Mouse (Mus musculus): Measurements from ENCODE around the gene Mvp. TPM values are rescaled to one million over a fixed set of nuclear protein-coding genes. Genes with fewer than 3 reads are reported as not detected.

Gene Mvp
- polyA plus RNA-seq, 1 experiment from 2014 or later, result 10.9 TPM

DNA sequence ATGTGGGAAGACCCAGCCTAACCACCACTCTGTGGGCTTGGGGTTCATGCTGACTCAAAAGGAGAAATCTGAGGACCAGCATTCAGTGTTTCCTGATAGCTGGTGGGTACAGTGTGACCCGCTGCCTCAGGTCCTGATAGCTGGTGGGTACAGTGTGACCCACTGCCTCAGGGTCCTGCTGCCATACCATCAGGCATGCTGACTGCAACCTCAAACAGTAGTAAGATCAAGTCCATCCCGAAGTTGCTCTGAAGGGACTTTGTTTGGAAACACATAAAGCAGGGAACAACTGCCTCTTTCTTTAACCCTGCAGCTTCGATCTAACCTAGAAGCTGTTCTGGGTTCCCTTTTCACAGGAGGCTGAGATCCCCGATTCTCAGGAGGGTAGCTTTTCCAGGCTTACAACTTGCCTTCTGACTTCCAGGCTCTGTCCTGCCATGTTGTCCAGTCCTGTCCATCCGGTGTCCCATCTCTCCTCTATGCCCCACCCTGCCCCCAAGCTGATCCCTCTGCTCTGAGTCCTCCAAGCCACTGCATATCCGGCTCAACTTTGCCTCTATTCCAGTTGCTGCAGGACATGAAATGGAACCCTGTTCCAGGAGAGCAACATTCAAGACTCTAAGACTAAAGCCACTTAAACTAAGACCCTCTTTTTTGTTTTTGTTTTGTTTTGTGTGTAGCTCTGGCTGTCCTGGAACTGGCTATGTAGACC lies 7.0 kb downstream of the Mvp start:
- Histone ChIP-seq H3K27ac (ENCODE audit: low read depth) (peak overlapping the region; percentile 94), H3K4me1 (ENCODE audit: insufficient read depth) (peaks cover 28% of the 10 kb centered on the region), H3K4me3 (ENCODE audit: low read depth, low read length) (no peak overlapping the region), H3K27me3 (ENCODE audit: insufficient read depth, low read length) (no peaks in the 10 kb centered on the region), H3K4me2 (ENCODE audit: low read depth, low read length) (no peak overlapping the region), H3K36me3 (replicated peaks; ENCODE audit: insufficient read depth, low read length) (no peaks in the 10 kb centered on the region; the same call in 1 of the 2 replicates), H3K9me3 (ENCODE audit: low read length) (no peaks in the 10 kb centered on the region), H3K9ac (replicated peaks) (no peak overlapping the region)
- 81% methylated on average over 6 of the region's 6 CpGs for WGBS (ENCODE audit: insufficient replicate concordance)
- no peak for DNase-seq
- ATAC-seq, result no peak
- TF ChIP-seq EP300 (IDR thresholded peaks at IDR 0.05; ENCODE audit: low read depth) (no peak), CTCF (IDR thresholded peaks at IDR 0.05; ENCODE audit: low read depth) (no peak)

DNA sequence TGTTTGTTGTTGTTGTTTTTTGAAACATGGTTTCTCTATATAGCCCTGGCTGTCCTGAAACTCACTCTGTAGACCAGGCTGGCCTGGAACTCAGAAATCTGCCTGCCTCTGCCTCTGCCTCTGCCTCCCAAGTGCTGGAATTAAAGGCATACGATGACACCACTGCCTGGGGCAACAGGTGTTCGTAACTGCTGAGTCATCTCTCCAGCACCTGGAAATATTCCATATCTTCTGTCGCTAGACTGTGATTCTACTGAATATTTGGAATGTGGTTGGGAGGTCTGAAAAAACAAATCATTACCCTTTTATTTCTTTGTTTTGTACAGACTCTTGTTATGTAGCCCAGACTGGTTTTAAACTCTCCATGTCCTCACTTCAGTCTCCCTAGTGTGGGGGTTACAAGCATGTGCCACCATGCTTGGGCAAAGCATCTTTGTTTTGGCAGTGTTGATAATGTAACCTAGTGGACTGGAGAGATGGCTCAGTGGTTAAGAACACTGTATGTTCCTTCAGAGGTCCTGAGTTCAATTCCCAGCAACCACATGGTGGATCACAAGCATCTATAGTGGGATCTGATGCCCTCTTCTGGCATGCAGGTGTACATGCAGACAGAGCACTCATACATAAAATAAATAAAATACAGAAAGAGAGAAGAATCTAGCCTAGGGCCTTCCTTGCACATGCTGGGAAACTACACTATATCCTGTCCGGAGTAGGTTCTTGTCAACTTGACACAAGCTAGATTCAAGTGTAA lies 10.1 kb downstream of the Mvp start:
- no peak overlapping the region for H3K4me3 ChIP-seq (ENCODE audit: low read depth, low read length)
- ATAC-seq (no peak), DNase-seq (no peak)
- no peaks in the 10 kb centered on the region for H3K27me3 ChIP-seq (ENCODE audit: insufficient read depth, low read length)
- H3K27ac ChIP-seq (ENCODE audit: low read depth), result no peak overlapping the region
- H3K4me1 ChIP-seq (ENCODE audit: insufficient read depth), result peaks cover 21% of the 10 kb centered on the region
- H3K9me3 ChIP-seq (ENCODE audit: low read length), result no peaks in the 10 kb centered on the region
- TF ChIP-seq EP300 (IDR thresholded peaks at IDR 0.05; ENCODE audit: low read depth), result no peak
- TF ChIP-seq CTCF (IDR thresholded peaks at IDR 0.05; ENCODE audit: low read depth), result peak; percentile 54
- no peaks in the 10 kb centered on the region; the same call in 1 of the 2 replicates for H3K36me3 ChIP-seq (replicated peaks; ENCODE audit: insufficient read depth, low read length)
- WGBS (ENCODE audit: insufficient replicate concordance), result 87% methylated on average over 4 of the region's 4 CpGs
- no peak overlapping the region for H3K9ac ChIP-seq (replicated peaks)
- no peak overlapping the region for H3K4me2 ChIP-seq (ENCODE audit: low read depth, low read length)

DNA sequence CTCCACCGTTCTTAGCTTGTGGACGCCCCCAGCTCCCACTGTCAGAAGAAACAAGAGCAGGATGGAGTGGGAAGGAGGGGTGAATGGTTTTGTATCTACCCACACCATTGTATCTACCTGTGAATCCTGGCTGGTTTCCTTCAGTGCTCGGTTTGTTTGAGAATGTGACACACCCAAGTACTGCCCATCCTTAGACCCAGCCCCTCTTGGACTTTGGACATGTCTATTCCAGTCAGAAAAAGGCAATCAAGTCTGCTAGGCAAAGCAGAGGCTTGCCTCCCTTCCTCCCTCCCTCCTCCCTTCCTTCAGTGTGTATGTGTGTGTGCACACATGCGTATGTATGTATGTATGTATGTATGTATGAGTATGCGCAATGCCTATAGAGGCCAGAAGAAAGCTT lies 10.8 kb downstream of the Mvp start:
- H3K4me1 ChIP-seq (ENCODE audit: insufficient read depth), result peaks cover 15% of the 10 kb centered on the region
- ATAC-seq, result no peak
- no peaks in the 10 kb centered on the region for H3K9me3 ChIP-seq (ENCODE audit: low read length)
- no peak overlapping the region for H3K9ac ChIP-seq (replicated peaks)
- H3K27ac ChIP-seq (ENCODE audit: low read depth), result no peak overlapping the region
- no peak for DNase-seq
- no peak overlapping the region for H3K4me3 ChIP-seq (ENCODE audit: low read depth, low read length)
- WGBS (ENCODE audit: insufficient replicate concordance), result 82% methylated on average over 5 of the region's 5 CpGs
- H3K36me3 ChIP-seq (replicated peaks; ENCODE audit: insufficient read depth, low read length), result peaks cover 2% of the 10 kb centered on the region; the same call in 1 of the 2 replicates
- TF ChIP-seq EP300 (IDR thresholded peaks at IDR 0.05; ENCODE audit: low read depth) (no peak), CTCF (IDR thresholded peaks at IDR 0.05; ENCODE audit: low read depth) (no peak)
- no peak overlapping the region for H3K4me2 ChIP-seq (ENCODE audit: low read depth, low read length)
- H3K27me3 ChIP-seq (ENCODE audit: insufficient read depth, low read length), result no peaks in the 10 kb centered on the region

DNA sequence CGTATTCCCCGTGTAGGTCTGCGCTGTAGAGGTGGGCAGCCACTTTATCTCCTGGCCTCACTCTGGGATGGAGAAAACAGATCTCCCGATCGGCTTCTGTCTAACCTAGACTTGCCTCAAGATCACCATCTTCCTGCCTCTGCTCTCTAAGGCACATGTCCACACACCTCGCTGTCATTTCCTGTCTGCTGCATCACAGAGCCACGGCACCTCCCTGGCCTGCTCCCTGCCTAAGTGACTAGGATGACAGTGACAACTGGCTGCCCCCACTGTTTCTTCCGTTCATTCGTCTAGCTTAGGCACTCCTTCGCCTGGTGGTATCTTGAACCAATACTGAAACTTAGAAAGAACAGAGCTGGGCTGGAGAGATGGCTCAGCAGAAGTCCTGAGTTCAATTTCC lies 14.9 kb downstream of the Mvp start:
- ATAC-seq, result no peak
- peaks cover 18% of the 10 kb centered on the region for H3K36me3 ChIP-seq (replicated peaks; ENCODE audit: insufficient read depth, low read length)
- H3K9me3 ChIP-seq (ENCODE audit: low read length), result 0 out of 2 replicates have a peak, but pooled peaks cover 3% of the 10 kb centered on the region
- DNase-seq, result no peak
- no peaks in the 10 kb centered on the region for H3K27me3 ChIP-seq (ENCODE audit: insufficient read depth, low read length)
- no peaks in the 10 kb centered on the region for H3K4me1 ChIP-seq (ENCODE audit: insufficient read depth)
- no peak overlapping the region for H3K4me3 ChIP-seq (ENCODE audit: low read depth, low read length)
- H3K9ac ChIP-seq (replicated peaks), result no peak overlapping the region
- no peak overlapping the region for H3K4me2 ChIP-seq (ENCODE audit: low read depth, low read length)
- no peak overlapping the region for H3K27ac ChIP-seq (ENCODE audit: low read depth)
- WGBS (ENCODE audit: insufficient replicate concordance), result 58% methylated on average over 10 of the region's 10 CpGs
- TF ChIP-seq EP300 (IDR thresholded peaks at IDR 0.05; ENCODE audit: low read depth) (no peak), CTCF (IDR thresholded peaks at IDR 0.05; ENCODE audit: low read depth) (no peak)

DNA sequence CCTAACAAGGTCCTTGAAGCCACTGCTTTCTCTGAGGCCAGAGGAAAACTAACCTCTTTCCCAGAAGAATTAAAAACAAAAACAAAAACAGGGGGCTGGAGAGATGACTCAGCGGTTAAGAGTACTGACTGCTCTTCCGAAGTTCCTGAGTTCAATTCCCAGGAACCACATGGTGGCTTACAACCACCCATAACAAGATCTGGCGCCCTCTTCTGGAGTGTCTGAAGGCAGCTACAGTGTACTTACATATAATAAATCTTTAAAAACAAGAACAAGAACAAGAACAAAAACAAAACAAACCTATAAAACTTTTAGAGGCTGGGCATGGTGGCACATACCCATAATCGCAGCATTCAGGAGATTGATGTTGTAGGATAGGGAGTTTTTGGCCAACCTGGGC lies 18.0 kb downstream of the Mvp start:
- WGBS (ENCODE audit: insufficient replicate concordance), result 75% methylated on average over 4 of the region's 4 CpGs
- Histone ChIP-seq H3K9me3 (ENCODE audit: low read length) (0 out of 2 replicates have a peak, but pooled peaks cover 3% of the 10 kb centered on the region), H3K27ac (ENCODE audit: low read depth) (no peak overlapping the region), H3K4me2 (ENCODE audit: low read depth, low read length) (no peak overlapping the region), H3K4me3 (ENCODE audit: low read depth, low read length) (no peak overlapping the region), H3K36me3 (replicated peaks; ENCODE audit: insufficient read depth, low read length) (peaks cover 26% of the 10 kb centered on the region), H3K4me1 (ENCODE audit: insufficient read depth) (no peaks in the 10 kb centered on the region), H3K9ac (replicated peaks) (no peak overlapping the region), H3K27me3 (ENCODE audit: insufficient read depth, low read length) (no peaks in the 10 kb centered on the region)
- DNase-seq, result no peak
- no peak for ATAC-seq
- TF ChIP-seq CTCF (IDR thresholded peaks at IDR 0.05; ENCODE audit: low read depth) (peak; percentile 43), EP300 (IDR thresholded peaks at IDR 0.05; ENCODE audit: low read depth) (no peak)

DNA sequence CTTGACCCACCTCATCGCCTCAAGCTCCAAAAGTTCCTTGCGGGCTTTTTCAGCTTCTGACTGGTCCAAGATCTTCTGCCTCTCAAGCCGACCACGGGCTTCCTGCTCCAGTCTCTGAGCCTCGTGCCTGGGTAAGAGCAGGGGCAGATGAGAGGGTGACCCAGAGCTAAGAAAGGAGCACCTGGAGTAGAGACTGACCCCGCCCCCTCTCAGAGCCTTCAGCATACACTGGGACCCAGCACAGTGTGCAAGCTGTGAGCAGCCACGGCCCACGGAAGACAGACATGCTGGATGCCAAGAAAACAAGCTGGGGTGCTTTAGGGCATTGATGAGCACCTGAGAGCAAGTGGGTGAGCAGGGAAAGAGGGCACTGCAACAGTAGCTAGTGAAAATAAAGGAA lies 25.6 kb downstream of the Mvp start:
- H3K9me3 ChIP-seq (ENCODE audit: low read length), result no peaks in the 10 kb centered on the region
- H3K4me1 ChIP-seq (ENCODE audit: insufficient read depth), result no peaks in the 10 kb centered on the region
- TF ChIP-seq CTCF (IDR thresholded peaks at IDR 0.05; ENCODE audit: low read depth) (no peak), EP300 (IDR thresholded peaks at IDR 0.05; ENCODE audit: low read depth) (no peak)
- no peaks in the 10 kb centered on the region for H3K27me3 ChIP-seq (ENCODE audit: insufficient read depth, low read length)
- 69% methylated on average over 8 of the region's 8 CpGs for WGBS (ENCODE audit: insufficient replicate concordance)
- H3K4me2 ChIP-seq (ENCODE audit: low read depth, low read length), result no peak overlapping the region
- no peak overlapping the region for H3K27ac ChIP-seq (ENCODE audit: low read depth)
- DNase-seq, result no peak
- peaks cover 24% of the 10 kb centered on the region for H3K36me3 ChIP-seq (replicated peaks; ENCODE audit: insufficient read depth, low read length)
- H3K4me3 ChIP-seq (ENCODE audit: low read depth, low read length), result no peak overlapping the region
- ATAC-seq, result no peak
- no peak overlapping the region for H3K9ac ChIP-seq (replicated peaks)
